Mouse (Mus musculus) E14TG2a.4 (cell line): ENCODE data around the gene Tctn1.

Experiments
- CTCF ChIP-seq: conservative IDR thresholded peaks from 2 replicates; pipeline ENCODE4 v1.5.1; 2014; ENCODE audit warnings: low read length
- POU5F1 ChIP-seq: IDR thresholded peaks from 2 replicates; pipeline ENCODE4 v1.6.1; 2014; ENCODE audit warnings: low read length, borderline replicate concordance

DNA sequence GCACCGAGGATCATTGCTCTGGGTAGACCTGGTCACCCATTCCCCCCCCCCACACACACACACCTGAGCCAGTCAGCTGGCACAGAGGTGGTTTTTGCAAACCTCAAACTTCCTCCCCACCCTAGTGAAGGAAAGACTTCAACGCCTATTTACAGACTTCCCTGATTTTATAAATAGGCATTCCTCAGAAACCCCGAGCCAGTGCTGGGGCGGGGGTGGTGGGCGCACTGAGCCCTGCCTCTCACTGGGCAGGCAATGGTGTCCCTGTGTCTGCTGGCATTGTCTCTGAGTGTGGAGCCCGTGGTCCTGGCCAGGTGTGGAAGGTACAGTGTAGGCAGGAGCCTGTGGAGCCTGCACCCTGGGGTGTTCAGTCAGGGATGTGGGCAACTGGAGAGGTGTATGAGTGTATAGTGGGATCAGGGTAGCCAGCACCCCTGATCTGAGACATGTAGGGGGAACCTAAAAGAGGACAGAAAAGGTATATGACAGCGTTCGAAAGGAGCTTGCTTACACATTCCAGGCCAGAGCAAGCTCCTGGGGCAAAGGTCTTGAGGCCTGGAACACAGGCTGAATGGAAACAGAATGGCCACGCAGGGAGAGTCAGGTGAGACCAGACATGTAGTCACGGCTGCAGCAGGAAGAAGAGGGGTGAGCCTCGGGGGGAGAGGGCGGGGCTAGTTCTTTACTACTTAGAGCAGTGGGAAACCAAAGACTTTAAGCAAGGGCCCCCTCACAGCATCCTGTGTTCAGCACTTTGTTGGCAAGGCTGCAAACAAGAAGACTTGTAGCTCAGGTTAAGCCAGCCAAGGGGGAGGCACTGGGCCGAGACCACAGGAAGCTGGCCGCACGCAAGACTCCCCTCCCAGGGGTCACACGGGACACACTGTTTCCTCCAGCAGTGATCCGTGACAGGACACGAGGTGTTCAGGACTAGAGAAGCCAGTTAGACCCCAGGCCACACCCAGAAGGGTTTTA, 44.3 kb downstream of the Tctn1 start:
- no peak for TF ChIP-seq CTCF
- no peak for TF ChIP-seq POU5F1
